Mouse (Mus musculus) cerebellum, postnatal 36 days (tissue): Measurements from ENCODE around the gene Aff4.

ENCODE experiments used
- DNase-seq, 2 experiments: peaks; one replicate each; pipeline ENCODE4 v3.0.0; 2021 to 2022; ENCODE audit warnings: mixed read lengths in 2 of 2

Aff4 gene

DNA sequence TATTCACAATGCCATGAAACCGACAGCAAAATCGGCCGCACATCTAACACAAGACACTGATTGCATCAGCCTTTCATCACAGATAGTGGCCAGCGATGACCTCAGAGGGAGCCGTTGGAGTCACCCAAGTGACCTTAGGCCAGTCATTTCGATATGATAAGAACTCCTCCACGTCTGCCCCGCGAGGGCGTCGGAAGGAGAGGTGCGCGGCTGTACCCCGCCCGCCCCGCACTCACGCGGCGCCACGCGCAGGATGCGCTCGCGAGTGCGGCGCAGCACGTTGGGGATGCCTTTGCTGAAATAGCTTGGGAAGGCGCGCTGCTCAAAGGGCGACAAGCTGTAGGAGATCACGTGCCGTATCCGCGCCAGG lies 79.7 kb downstream of the Aff4 start:
- DNase-seq: no peak

DNA sequence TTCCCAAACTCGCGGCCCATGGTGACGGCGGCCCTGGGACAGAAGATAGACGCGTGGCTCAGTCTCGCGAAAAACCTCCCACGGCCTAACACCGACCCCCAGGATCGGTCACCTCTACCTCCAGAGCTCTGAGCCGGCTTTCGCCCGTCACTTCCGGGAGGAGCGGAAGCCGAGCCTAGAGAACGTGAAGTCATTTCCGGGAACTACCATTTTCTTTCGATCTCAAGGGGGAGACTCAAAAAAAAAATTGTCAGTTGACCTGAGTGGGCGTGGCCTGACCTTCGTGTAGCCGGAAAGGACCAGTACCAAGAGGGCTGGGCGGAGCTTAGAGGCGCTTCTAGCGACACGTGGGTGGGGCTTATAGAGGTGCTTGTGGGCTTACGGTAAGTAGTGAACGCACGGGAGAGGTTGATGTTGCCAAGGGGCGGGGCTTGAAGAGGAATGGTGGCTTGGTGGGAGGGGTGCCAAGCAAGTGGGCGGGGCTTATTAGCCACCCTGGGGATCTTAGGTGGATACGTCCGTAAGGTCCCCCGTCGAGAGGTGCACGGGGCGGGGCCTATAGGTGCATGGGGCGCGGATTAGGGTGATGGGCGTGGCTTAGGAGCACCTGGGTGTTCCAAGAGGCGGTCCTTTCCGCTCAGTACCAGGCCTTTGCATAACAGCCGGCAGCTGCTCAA lies 80.2 kb downstream of the Aff4 start, which contains the start of the genes Uqcrq and Gdf9:
Uqcrq (minus strand) TSS at position 162 of the 677 bp plus-strand sequence.
Gdf9 (plus strand) TSS at position 354 of the 677 bp plus-strand sequence.
- peak; percentile 100 for DNase-seq

DNA sequence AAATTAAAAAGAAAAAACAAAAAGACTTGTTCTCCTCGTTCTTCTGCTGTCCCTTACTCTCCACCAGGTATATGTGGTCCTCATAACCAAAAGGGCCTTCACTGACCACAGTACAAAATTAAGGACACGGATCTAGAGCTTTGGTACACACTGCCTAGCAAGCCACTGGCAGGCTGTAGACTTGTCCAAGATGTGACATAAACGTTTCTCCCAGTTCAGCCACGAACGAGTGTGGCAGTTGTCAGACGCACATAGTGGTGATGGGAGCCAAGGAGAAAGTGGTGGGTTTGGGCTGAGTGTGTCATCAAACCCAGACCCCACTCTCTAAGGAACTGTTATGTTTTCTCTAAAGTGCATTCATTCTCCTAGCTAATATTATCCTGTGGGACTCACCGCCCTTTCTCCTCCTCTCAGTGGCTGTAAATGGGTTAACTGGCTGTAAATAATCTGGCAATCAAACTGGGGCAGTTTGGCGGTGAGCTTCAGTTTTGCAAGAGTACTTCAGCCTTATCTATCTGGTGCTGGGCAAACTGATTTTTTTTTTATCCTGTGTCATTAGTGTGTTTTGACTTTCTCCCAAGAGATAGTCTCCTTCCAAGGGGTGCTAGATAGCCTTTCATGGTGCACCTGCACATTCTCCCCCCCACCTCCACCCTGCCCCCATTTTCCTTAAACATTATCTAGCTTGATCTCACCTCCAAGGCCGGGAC lies 80.9 kb downstream of the Aff4 start:
- DNase-seq: no peak

DNA sequence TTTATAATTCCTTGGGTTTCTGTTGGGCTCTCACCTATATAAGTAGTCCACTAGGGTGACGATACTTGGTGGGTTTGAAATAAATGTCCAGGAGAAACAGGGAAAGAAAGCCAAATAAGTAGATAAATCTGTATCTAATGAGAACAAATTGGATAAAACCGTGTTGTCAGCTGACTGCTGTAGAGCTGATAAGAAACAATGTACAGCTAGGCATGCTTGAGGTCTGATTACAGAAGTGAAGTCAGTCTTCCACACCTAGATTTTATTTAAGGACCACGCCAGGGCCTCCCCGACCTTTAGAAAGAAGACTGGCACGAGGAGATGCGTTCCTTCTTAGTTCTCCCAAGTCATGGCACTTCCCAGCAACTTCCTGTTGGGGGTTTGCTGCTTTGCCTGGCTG lies 82.4 kb downstream of the Aff4 start:
- no peak for DNase-seq

DNA sequence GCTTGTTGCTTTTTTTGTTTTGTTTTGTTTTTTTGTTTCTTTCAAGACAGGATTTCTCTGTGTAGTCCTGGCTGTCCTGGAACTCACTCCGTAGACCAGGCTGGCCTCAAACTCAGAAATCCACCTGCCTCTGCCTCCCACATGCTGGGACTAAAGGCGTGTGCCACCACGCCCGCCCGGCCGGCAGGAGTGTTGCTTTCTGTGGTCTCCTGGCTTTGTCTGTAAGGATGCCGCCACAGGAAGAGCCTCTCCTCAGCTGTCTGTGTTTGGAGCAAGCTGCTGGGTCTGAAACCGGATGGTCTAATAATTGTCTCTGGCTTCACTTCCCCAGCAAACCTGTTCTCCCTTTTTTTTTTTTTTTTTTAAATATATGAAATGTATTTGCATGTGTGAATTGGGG lies 84.9 kb downstream of the Aff4 start:
- DNase-seq: no peak

DNA sequence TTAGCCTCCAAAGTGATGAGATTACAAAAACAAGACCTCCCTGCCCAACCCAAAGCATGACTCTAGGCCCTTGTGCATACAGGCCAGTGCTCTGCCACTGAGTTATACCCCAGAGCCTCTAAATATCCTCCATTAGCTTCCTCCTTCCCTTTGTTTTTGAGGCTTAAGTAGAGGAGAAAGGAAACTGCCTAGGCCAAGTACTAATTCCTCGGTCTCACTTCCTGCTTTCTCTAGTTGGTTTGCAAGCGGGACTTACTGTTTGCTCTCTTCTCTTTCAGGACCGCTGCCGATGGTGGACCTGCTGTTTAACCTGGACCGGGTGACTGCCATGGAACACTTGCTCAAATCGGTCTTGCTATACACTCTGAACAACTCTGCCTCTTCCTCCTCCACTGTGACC lies 85.7 kb downstream of the Aff4 start:
- no peak for DNase-seq

DNA sequence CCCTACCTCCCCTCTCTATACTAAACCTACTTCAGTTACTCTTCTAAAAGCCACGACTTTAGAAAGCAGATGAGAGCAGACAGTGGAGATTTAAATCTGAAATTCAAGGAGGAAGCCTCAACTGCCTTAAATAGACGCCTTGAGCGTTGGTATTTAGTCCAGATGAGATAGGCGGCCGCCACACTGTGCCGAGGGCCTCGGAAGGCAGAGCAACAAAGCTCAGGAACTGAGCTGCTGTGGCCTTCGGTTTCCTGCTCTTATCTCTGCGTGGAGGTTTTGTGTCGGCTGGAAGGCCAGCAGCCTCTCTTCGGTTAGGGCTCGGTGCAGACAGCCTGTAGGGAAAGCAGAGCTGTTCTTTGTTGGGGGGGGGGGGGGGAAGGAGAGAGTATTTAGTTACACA lies 91.3 kb downstream of the Aff4 start:
- DNase-seq: no peak

DNA sequence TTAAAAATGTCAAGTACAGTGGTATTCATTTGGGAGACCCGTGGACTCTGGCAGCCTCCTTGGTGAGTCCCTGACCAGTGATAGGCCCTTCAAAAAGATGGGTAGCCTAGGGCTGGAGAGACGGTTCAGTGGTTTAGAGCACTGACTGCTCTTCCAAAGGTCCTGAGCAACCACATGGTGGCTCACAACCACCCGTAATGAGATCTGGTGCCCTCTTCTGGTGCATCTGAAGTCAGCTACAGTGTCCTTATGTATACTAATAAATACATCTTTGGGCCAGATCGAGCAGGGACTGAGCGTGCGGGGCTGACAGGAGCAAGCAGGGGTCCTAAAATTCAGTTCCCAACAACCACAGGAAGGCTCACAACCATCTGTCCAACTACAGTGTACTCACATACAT lies 93.2 kb downstream of the Aff4 start:
- DNase-seq: peak; percentile 48 to 53

DNA sequence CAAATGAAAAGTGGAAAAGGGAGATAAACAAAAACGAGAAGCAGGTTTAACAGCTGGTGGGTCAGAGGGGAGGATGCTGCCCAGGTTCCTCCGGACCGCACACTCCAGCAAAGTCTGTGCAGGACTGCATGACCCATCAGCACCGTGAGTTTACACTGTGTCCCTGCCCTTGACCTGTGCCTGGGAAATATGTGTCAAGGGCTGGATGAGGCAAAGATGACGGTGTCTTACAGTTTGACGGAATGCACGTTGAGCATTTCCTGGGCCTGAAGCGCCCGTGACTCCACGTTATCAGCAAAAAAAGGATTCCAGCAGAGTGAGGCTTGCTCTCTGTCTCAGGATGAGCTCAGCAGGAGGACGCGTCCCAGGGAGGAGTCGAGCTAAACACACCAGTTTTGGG lies 94.9 kb downstream of the Aff4 start:
- no peak for DNase-seq

DNA sequence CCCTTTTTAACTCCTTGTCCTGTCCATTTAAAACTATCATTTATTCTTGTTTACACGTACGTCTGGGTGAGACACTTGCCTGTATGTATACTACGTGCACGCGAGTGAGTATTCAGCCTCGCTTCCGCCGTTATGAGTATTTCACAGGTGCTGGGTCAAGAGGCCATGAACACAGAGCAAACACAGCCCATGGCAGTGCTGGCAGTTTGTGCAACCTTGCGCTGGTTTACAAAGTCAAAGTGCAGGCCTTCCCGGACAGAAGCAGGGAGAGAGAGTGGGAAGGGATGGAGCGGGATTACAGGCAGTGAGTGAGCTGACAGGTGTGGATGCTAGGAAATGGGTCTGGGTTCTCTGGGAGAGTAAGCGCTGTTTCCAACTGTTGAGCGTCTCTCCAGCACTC lies 95.5 kb downstream of the Aff4 start:
- no peak for DNase-seq

DNA sequence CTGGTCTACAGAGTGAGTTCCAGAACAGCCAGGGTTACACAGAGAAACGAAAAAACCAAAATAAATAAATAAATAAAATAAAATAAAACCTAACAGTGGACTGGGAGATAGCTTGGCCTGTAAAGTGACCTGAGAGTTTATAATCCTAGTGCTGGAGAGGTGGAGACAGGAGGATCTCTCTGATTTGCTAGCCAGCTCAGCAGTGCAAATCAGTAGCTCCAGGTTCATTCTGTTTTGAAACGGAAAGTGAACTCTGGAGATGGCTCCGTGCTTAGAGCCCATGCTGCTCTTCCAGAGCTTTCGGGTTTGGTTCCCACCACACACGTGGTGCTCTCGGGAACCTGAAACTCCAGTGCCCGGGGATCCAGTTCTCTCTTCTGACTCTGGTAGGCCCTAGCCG lies 97.4 kb downstream of the Aff4 start:
- no peak for DNase-seq

DNA sequence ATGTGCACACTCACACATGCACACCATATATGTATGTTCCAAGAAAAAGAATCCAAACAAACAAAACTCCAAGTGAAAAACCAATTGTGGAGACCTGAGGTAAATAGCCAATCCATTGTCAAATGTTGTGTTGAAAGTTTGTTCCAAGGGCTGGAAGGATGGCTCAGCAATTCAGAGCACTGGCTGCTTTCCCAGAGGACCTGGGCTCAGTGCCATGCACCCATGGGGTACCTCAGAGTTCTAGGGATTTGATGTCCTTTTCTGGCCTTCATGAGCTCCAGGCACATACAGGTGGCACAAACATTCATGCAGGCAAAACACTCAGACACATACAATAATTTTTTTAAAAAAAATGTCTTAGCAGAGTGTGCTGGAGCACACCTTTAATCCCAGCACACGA lies 97.9 kb downstream of the Aff4 start:
- DNase-seq: peak; percentile 96 to 99

DNA sequence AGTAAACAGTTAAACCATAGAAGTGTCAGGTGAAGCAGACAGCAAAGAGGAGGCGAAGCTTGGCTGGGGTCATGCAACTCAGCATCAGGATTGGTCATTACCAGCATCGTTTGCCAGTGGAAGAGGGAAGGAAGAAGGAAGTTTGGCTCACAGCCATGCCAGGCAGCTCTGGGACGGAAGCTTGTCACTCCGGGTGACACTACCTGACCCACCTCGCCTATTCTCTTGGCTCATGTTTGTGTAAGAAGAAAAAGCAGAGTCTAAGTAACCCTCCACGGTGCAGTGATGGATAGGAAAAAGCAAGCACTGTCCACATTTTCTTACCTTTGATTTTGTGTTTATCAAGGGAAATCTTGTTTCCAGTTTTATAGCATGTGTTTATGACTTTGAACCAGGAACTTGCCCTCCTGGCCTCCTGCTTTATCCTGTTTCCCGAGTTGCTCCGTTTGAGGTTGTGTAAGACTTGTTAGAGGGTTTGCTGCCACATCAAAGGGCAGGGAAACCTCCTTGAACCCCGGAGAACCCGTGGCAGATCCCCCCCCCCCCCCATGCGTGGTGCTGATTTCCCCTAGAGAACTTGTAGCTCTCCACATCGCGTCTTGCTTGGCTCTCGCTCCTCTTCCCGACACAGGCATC lies 99.6 kb downstream of the Aff4 start:
- DNase-seq: no peak

DNA sequence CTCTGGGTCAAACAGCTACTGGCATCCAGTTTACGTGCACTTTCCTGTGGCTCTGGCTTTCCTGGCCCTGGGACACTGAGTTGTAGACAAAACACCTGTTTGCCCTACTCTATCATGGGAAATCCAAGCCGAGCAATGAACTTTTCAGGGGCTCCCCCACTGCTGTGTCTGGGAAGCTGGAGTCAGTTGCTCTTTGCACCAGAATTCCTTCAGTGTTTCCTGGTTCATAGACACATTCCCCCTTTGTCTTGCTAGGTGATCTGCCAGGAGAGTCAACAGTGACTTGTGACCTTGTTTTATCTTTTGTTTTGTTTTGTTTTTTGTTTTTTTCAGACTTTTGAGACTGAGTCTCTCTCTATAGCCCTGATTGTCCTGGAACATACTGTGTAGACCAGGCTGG lies 100.7 kb downstream of the Aff4 start:
- no peak for DNase-seq

DNA sequence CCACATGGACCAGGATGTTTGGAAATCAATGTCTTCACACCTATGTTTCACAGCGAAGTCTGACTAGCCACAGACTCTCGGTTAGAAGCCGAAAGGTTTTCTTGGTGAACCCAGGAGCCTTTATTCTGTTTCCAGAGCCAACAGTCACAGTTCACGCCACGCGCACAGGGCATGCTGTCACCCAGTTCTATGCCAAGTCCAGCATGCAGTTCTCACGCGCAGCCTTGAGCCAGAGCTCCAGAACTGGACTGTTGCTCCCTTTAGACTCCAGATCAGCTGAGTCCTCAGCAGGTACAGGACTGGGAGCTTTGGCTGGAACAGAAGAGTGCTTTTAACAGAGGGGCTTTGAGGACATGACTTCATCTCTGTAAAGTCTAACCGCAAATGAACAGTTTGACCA lies 101.8 kb downstream of the Aff4 start:
- DNase-seq: peak; percentile 59 to 60

DNA sequence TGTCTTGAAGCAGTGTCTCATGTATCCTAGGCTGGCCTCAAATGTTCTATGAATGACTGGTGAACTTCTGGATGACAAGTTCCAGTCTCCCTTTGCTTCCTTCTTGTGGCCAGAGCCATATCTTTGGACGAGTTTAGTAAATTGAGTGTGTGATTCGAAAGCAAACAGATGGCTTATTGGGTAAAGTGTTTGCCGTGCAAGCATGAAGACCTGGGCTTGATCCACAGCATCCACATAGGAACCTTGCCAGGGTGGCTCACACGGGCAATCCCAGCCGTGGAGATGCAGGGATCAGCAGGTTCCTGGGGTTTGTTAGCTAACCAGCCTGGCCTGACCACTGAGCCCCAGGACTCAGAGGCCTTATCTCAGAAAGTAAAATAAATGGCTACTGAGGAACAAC lies 102.4 kb downstream of the Aff4 start:
- DNase-seq: no peak

DNA sequence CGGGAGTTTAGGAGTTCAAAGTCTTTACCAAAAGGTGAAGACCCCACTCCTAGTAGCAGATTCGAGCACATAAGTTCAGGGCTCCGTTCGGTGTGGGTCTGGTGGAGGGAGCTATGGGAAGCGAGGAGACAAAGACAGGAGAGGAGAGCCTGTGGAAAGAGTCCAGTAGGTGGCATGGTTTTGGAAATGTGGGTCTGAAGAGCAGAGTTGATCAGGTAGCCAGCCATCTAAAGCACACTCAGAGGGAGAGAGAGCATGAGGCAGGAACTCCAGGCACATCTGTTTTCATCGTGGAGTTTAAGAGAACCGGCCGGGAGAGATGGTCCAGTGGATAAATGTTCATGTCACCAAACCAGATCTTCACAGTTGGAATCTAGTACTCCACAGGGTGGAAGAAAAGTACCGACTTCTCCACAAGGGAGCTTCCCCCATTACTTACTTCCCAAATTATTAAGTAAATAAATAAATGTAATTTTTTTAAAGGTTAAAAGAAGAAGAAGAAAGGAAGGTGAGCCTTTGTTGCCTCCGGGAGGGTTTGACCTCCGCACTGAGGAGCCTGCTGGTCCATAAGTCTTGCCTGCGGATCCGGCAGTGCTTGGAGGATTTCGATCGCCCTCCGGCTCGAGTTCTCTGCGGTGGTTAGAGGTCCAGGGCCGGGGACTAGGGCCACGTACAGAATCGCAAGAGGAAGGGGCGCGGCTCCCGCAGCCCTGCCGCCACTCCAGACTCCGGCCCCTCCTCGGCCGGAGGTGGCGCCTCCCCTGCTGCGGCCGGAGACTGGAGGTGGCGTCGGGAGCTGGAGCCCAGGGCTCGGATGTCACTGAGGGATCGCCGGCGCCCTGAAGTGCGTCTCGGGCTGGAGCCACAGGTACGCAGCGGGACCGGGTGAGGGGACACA lies 106.1 kb downstream of the Aff4 start, which contains the start of the genes Gm10447 and Shroom1:
Gm10447 (minus strand) TSS at position 637 of the 898 bp plus-strand sequence.
Shroom1 (plus strand) TSS at position 732 of the 898 bp plus-strand sequence.
- DNase-seq: peak; percentile 44 to 46

DNA sequence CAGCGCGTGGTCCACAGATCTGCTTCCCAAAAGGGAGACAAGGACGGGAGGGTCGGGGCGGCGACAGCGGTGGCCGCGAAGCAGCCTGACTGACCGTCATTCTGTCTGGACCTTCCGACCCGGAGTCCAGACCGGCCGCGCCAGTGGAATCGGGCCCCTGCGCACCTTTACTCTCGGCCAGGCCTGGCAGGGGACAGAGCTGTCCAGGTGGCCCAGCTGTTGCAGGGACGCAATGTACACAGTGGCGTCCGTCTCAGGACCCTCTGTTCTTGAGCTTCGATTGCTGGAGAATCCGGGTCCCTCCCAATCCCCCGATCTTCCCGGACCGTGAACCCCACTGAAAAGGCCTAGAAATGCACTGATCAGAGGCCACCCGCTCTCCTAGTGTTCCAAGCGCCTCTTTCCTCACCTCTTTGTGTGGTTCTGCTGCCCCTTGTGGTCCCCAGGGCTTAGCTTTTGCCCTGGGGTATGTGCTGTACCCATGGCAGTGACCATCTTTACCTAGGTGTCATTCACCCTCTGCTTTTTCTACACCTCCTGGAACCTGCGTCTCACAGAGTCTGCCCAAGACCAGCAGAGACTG lies 106.8 kb downstream of the Aff4 start:
- no peak for DNase-seq

DNA sequence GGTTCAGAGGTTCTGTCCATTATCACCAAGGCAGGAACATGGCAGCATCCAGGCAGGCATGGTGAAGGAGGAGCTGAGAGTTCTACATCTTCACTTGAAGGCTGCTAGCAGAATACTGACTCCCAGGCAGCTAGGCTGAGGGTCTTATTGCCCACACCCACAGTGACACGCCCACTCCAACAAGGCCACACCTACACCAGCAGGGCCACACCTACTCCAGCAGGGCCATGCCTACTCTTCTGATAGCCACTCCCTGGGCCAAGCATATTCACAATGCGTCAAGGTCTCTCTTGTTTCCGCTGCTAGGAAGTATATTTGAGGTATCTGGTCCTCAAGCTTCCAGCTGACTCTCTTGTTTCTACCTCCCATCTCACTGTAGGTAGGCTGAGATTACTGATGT lies 108.4 kb downstream of the Aff4 start:
- DNase-seq: no peak

DNA sequence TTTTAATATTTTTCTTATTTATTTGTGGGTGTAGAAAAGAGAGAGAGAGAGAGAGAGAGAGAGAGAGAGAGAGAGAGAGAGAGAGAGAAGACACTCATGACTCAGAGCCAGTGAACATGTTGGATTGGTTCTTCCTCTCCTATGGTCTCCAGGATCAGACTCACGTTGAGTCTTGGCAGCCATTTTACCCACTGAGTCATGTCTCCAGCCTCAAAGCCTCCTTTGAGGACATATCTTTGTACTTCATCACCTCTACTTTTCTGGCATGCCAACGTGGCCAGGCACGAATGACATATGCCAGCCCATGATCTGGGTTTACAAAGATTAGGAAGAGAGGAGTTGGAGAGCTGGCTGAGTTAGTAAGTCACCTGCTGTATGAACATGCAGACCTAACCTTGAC lies 109.6 kb downstream of the Aff4 start:
- DNase-seq: no peak

DNA sequence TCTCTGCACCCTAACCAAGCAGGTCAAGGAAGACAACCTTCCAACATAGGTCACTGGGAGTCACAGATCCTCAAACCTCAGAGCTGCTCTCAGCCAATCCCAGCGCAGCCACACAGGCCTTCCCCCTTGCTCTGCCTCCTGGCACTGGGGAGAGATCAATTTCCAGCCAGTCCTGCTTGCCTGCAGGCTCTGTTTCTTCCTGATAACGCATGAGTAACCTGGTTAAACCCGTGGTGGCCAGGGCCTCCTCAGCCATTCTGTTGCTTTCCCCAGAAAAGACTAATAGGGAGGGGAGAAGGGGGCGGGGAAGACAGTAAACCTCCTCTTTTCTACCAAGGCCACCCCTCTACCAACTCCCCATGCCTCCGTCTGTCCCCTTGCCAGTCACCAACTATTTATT lies 111.1 kb downstream of the Aff4 start:
- DNase-seq: no peak
